Mouse (Mus musculus) macrophage (primary cell): ENCODE results near the gene Rhobtb1. TPM values are rescaled to one million over a fixed set of nuclear protein-coding genes. Genes with fewer than 3 reads are reported as not detected.

ENCODE experiments used
- H3K27ac ChIP-seq: fragments of 350-480 bp; formaldehyde crosslinking; 2 replicates; pipeline ENCODE4 v1.9.0; 2021
- H3K36me3 ChIP-seq: fragments of 350-480 bp; formaldehyde crosslinking; 2 replicates; pipeline ENCODE4 v1.9.0; 2021; ENCODE audit errors: inconsistent target
- H3K4me3 ChIP-seq: fragments of 350-480 bp; formaldehyde crosslinking; 2 replicates; pipeline ENCODE4 v1.9.0; 2021; ENCODE audit errors: inconsistent target
- H3K79me2 ChIP-seq: fragments of 350-480 bp; formaldehyde crosslinking; 2 replicates; pipeline ENCODE4 v1.9.0; 2021; ENCODE audit errors: inconsistent target
- WGBS: methylation state at CpG from one replicate; pipeline ENCODE4 v1.1.7; 2026; ENCODE audit warnings: inconsistent platforms; ENCODE audit not compliant: missing documents; 5-methylcytosine and 5-hydroxymethylcytosine counted together
- polyA plus RNA-seq: library from polyadenylated mRNA; stranded (reverse); fragments of 250-400 nt; gene quantifications from 3 replicates; pipeline ENCODE4 v1.2.4, GENCODE M21; 2018; ENCODE audit warnings: inconsistent platforms

Rhobtb1 gene
- polyA plus RNA-seq, 1 experiment from 2014 or later, result 15.6 TPM

GRCm38 (mm10) chr10:69211560-69211959 is 60.3 kb downstream of the Rhobtb1 start:
- no peaks in the 10 kb centered on the region for H3K36me3 ChIP-seq
- peak overlapping the region; percentile 44 for H3K4me3 ChIP-seq
- no peaks in the 10 kb centered on the region; the same call in 1 of the 2 replicates for H3K79me2 ChIP-seq
- WGBS, result 2% methylated on average over 8 of the region's 8 CpGs
- H3K27ac ChIP-seq, result peak overlapping the region; percentile 94

- peak overlapping the region; percentile 44 for H3K4me3 ChIP-seq
- H3K27ac ChIP-seq, result peak overlapping the region; percentile 94
- 1% methylated on average over 14 of the region's 14 CpGs for WGBS
- H3K79me2 ChIP-seq, result no peaks in the 10 kb centered on the region; the same call in 1 of the 2 replicates
- no peaks in the 10 kb centered on the region for H3K36me3 ChIP-seq
Observed at GRCm38 (mm10) chr10:69211976-69212375, 60.7 kb downstream of the Rhobtb1 start.

DNA sequence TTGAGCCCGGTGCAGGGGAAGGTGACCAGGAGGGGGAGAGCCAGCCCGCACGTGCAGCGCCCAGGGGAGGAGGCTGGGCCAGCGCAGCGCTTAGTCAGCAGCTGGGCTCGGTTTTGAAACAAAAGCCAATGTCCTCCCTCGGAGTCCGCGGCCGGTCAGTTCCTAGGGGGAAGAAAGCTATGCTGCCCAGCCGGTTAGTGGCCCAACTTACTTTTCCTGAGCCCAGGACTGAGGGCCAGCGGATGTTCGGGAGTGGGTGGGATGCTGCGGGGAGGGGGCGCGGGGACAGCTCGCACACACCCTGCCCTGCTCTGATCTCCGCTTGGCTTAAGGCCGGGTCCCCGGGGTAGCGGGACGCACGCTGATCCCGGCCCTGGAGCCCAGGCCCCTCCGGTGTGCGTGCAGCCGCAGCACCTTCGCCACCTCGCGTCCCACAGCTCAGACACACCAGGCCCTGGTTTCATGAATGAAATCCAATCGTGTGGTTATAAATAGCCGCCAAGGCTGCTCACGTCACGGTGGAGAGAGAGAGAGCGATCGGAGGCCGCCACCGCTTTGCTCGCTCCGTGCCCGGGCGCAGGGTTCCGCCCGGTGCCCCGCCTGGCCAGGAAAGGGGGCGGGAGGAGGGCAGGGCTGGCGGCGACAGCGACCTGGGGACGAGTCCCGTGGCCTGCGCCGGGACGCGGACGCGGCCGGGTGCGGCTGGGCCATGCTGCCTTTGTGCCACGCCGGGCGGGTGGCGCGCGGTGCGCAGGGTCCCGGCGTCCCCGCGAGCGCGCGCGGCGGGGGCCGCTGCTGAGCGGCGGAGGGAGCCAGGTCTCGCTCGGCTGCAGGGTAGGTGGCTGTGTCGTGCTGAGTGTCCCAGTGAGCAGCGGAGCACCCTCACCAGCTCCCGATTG is 61.6 kb downstream of the Rhobtb1 start, which contains the start of gene A930033H14Rik:
Gene A930033H14Rik (minus strand): TSS at position 557 of the 899 bp plus-strand sequence.
- 1% methylated on average over 83 of the region's 84 CpGs for WGBS
- no peaks in the 10 kb centered on the region for H3K36me3 ChIP-seq

DNA sequence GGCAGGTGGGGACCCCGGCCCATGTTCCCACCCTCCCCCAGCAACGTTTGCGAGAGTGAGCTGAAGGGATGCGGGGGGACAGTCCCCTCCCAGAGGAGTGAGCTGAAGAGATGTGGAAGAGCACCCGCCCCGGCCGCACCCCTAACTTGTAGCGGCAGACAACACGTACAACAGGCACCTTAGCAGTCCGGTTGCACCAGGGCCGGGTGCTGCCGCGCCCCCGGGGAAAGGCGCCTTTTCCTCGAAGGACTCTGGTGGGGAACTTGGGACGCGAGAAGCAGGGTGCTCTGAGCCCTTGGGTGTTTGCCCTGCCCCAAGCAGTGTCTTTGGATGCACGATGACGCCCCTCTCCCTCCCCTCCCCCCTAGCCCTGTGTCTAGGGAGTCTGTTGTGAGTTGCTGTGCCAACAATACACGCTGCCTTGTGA is 62.2 kb downstream of the Rhobtb1 start:
- no peaks in the 10 kb centered on the region; the same call in 1 of the 2 replicates for H3K79me2 ChIP-seq
- peak overlapping the region; percentile 64 for H3K27ac ChIP-seq
- H3K4me3 ChIP-seq, result peak overlapping the region; percentile 64
- no peaks in the 10 kb centered on the region for H3K36me3 ChIP-seq
- under 1% methylated on average over 21 of the region's 21 CpGs for WGBS

More for the DNA sequence above, 61.6 kb downstream of the Rhobtb1 start, which contains the start of gene A930033H14Rik:
- H3K4me3 ChIP-seq, result peak within 1 kb of the TSS; percentile 64
- H3K79me2 ChIP-seq, result no peaks in the 10 kb centered on the region; the same call in 1 of the 2 replicates
- peak within 1 kb of the TSS; percentile 94 for H3K27ac ChIP-seq

- H3K4me3 ChIP-seq, result peak overlapping the region; percentile 64
- H3K27ac ChIP-seq, result peak overlapping the region; percentile 64
- no peaks in the 10 kb centered on the region; the same call in 1 of the 2 replicates for H3K79me2 ChIP-seq
- H3K36me3 ChIP-seq, result no peaks in the 10 kb centered on the region
- 56% methylated on average over 5 of the region's 5 CpGs for WGBS
Observed at GRCm38 (mm10) chr10:69213986-69214385, 62.8 kb downstream of the Rhobtb1 start.

DNA sequence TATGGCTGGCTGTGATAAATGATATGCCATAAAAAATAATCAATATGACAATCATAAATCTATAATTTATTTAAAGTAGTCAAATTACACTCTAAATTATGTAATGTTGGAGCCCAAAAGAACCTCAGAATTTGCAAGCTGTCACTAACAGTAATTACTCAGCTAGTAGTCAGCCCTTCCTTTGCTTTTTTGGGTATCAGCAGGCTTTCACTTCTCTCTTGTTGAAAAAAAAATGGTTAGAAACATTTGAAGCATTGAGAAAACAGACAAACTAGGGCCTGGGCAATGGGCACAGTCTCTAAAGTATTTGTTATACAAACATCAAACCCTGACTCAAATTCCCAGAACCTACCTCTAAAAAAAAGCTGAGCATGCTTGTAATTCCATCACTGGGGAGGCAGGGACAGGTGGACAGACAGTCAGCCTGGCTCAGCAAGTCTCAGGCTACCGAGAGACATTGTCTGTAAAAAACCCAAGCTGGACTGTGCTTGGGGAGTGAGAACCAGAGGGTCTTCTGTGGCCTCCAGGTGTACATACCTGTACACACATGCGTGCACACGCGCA is 66.0 kb downstream of the Rhobtb1 start:
- Histone ChIP-seq H3K36me3 (no peaks in the 10 kb centered on the region), H3K79me2 (no peaks in the 10 kb centered on the region; the same call in 1 of the 2 replicates), H3K27ac (peak overlapping the region; percentile 70), H3K4me3 (no peak overlapping the region)
- WGBS, result 88% methylated on average over 4 of the region's 4 CpGs

GRCm38 (mm10) chr10:69218458-69219288 is 67.4 kb downstream of the Rhobtb1 start:
- H3K27ac ChIP-seq, result no peak overlapping the region
- WGBS, result 88% methylated on average over 14 of the region's 14 CpGs
- H3K36me3 ChIP-seq, result no peaks in the 10 kb centered on the region

DNA sequence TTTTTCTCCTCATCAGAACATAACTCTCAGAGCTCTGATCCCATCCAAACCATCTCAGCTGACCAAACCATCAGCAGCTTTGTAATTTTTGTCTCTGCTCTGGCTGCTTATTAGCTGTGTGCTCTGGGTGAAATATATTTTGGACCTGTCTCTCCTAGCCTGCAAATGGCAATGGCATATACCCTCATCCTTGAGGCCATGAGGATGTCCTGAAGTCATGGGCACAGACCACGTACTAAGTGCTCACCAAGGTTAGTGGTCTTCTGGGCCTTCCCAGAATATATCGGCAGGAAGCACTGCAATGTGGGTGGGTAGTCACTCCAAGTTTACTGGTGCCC is 68.0 kb downstream of the Rhobtb1 start:
- Histone ChIP-seq H3K27ac (no peak overlapping the region), H3K36me3 (no peaks in the 10 kb centered on the region), H3K4me3 (no peak overlapping the region), H3K79me2 (no peaks in the 10 kb centered on the region)
- WGBS, result 100% methylated on average over 2 of the region's 2 CpGs

More at GRCm38 (mm10) chr10:69218458-69219288, 67.4 kb downstream of the Rhobtb1 start:
- Histone ChIP-seq H3K79me2 (no peaks in the 10 kb centered on the region; the same call in 1 of the 2 replicates), H3K4me3 (no peak overlapping the region)

- Histone ChIP-seq H3K36me3 (no peaks in the 10 kb centered on the region), H3K79me2 (no peaks in the 10 kb centered on the region), H3K4me3 (no peak overlapping the region), H3K27ac (no peak overlapping the region)
- WGBS, result 85% methylated on average over 6 of the region's 6 CpGs
Observed at GRCm38 (mm10) chr10:69220296-69220695, 69.1 kb downstream of the Rhobtb1 start.

- H3K79me2 ChIP-seq, result no peaks in the 10 kb centered on the region
- no peaks in the 10 kb centered on the region for H3K36me3 ChIP-seq
- no peak overlapping the region for H3K4me3 ChIP-seq
- no peak overlapping the region for H3K27ac ChIP-seq
- WGBS, result 97% methylated on average over 9 of the region's 9 CpGs
Observed at GRCm38 (mm10) chr10:69221148-69221547, 69.9 kb downstream of the Rhobtb1 start.

DNA sequence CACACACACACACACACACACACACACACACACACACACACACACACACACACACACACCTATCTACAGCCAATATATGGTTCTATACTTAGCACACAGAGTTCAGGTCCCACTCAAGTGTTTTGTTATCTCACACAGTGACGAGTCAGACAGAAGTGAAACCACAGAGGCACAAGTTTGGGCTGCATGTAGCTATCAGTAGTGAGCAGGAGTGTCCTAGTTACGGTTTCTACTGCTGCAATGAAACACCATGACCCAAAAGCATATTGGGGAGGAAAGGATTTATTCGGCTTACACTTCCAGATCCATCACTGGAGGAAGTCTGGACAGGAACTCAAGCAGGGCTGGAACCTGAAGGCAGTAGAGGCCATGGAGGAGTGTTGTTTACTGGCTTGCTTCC is 70.7 kb downstream of the Rhobtb1 start:
- 18% methylated on average over 3 of the region's 3 CpGs for WGBS
- Histone ChIP-seq H3K4me3 (no peak overlapping the region), H3K79me2 (no peaks in the 10 kb centered on the region), H3K36me3 (no peaks in the 10 kb centered on the region), H3K27ac (no peak overlapping the region)

- 70% methylated on average over 4 of the region's 4 CpGs for WGBS
- Histone ChIP-seq H3K27ac (no peak overlapping the region), H3K79me2 (no peaks in the 10 kb centered on the region), H3K4me3 (no peak overlapping the region), H3K36me3 (no peaks in the 10 kb centered on the region)
Observed at GRCm38 (mm10) chr10:69223232-69223631, 72.0 kb downstream of the Rhobtb1 start.

DNA sequence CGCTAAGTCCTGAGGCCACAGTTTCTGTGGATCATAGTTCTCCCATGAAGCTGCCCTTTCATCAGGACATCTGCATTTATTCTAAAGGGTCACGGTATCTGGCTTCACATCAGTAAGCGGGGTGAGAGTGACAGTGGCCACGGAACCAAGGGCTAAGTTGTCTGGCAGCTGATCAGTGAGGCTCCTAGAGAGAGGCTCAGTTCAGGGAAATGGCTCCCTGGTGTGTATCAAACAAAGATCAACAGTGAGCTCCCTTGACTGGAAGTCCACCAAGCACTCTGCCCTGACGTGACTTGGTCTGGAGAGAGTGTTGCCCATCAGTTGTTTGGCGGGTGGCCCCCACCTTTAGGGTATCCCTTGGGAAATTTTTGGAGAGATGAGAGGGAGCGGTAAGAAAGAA is 73.0 kb downstream of the Rhobtb1 start:
- no peak overlapping the region for H3K4me3 ChIP-seq
- H3K36me3 ChIP-seq, result no peaks in the 10 kb centered on the region
- WGBS, result 93% methylated on average over 7 of the region's 7 CpGs
- no peak overlapping the region for H3K27ac ChIP-seq
- no peaks in the 10 kb centered on the region for H3K79me2 ChIP-seq

DNA sequence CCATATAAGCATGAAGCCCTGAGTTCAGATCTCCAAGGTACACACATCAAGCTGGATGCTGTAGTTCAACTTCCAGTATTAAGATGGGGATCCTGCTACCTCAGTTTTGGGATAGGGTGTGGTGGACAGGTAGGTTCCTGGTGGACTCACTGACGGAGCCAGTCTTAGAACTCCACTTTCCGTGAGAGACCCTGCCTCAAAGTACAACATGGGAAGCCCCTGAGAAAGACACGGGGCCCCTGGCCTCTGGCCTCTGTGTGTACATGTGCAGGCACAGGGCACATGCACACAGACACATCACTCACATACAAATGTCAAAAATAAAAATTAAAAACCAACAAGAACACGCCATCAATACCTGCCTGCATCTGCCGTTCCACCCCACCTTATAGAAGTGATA is 74.2 kb downstream of the Rhobtb1 start:
- Histone ChIP-seq H3K27ac (no peak overlapping the region), H3K4me3 (no peak overlapping the region), H3K36me3 (no peaks in the 10 kb centered on the region), H3K79me2 (no peaks in the 10 kb centered on the region)
- WGBS, result 93% methylated on average over 5 of the region's 5 CpGs
